Mouse (Mus musculus) ES-Bruce4 (cell line): ENCODE results near the gene Ccdc142.

Experiments
- CTCF ChIP-seq: IDR thresholded peaks from one replicate; pipeline ENCODE4 v1.8.1; 2011; ENCODE audit warnings: low read depth, low read length
- EP300 ChIP-seq: IDR thresholded peaks from 2 replicates; pipeline ENCODE4 v1.6.1; 2011; ENCODE audit warnings: low read depth, low read length; ENCODE audit not compliant: insufficient read depth
- POLR2A ChIP-seq: IDR thresholded peaks from one replicate; pipeline ENCODE4 v1.8.1; 2011; ENCODE audit warnings: low read length; ENCODE audit not compliant: insufficient read depth

DNA sequence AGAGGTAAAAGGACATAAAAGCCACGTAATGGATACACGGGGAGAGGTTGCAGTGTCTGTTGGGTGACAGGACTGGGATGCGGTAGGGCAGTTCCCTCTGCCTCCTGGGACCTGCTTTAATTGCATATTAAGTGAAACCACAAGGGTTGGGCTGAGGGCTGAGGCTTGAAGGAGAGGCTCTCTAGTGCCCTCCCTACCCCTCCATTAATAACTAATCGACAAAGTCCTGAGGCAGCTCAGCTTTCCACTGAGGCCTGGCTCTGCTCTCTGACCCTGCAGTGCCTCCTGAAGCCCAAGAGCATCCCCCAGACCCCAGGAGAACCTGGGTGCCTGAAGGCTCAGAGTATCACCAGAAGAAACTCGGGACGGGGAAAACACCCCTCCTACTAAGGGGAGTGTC lies 16.9 kb upstream of the Ccdc142 start:
- TF ChIP-seq CTCF, result no peak
- no peak for TF ChIP-seq POLR2A
- no peak for TF ChIP-seq EP300
